Mouse (Mus musculus) heart, postnatal 0 days (tissue): ENCODE results near the gene Snn.

Experiments
- CTCF ChIP-seq: IDR thresholded peaks from 2 replicates; pipeline ENCODE4 v1.5.1; 2016; ENCODE audit warnings: antibody characterized with exemption, control low read depth, low read depth
- EP300 ChIP-seq: IDR thresholded peaks from 2 replicates; pipeline ENCODE4 v1.6.1; 2016; ENCODE audit warnings: antibody characterized with exemption, low read depth

- TF ChIP-seq EP300 = no peak
- TF ChIP-seq CTCF = no peak
Measured at GRCm38 (mm10) chr16:11069710-11070420, 9.1 kb downstream of the Snn start.
